Mouse (Mus musculus): Measurements from ENCODE around the gene Slc6a8.

GRCm38 (mm10) chrX:73659575-73660283 lies 13.2 kb upstream of the Slc6a8 start, which contains the start of gene Pnck:
- no peak for TF ChIP-seq CTCF (conservative IDR thresholded peaks at IDR 0.05 in 1 of 2, IDR thresholded peaks at IDR 0.05 in 1 of 2; ENCODE audit: low read depth in 2 of 2, low read length in 2 of 2)
- no peak for TF ChIP-seq MAX (IDR thresholded peaks at IDR 0.05; ENCODE audit: low read length)
- no peak for TF ChIP-seq EP300 (IDR thresholded peaks at IDR 0.05; ENCODE audit: low read length)
- no peak for TF ChIP-seq POLR2A (IDR thresholded peaks at IDR 0.05; ENCODE audit: low read depth, low read length)
- no peak for TF ChIP-seq IRF4 (IDR thresholded peaks at IDR 0.05; ENCODE audit: low read depth, low read length)

All from CH12.LX (cell line).